Mouse (Mus musculus): ENCODE results near the gene Gm10964.
A peak's percentile ranks its signal among the peaks of the same experiment; 100 is the strongest.

The Gm10964 gene

GRCm38 (mm10) chr3:103734696-103735519, 4.3 kb upstream of the Gm10964 start:
- peak in 1 of 2 experiments; percentile 28 for DNase-seq

GRCm38 (mm10) chr3:103735776-103736600, 3.2 kb upstream of the Gm10964 start:
- DNase-seq: peak in 1 of 2 experiments; percentile 30

- DNase-seq: peak; percentile 76 to 79
Measured at GRCm38 (mm10) chr3:103737061-103737754, 2.0 kb upstream of the Gm10964 start.

- DNase-seq: peak; percentile 97 to 99
Measured at GRCm38 (mm10) chr3:103737778-103738571, 1.2 kb upstream of the Gm10964 start, which contains the start of gene Olfml3. Gene Olfml3 (minus strand): TSS chr3:103738001.

- no peak for DNase-seq
Measured at GRCm38 (mm10) chr3:103740342-103740741, 1.2 kb downstream of the Gm10964 start.

- no peak for DNase-seq
Measured at GRCm38 (mm10) chr3:103743208-103743607, 4.0 kb downstream of the Gm10964 start.

- no peak for DNase-seq
Measured at GRCm38 (mm10) chr3:103745001-103745770, 6.0 kb downstream of the Gm10964 start.

- peak; percentile 45 to 57 for DNase-seq
Measured at GRCm38 (mm10) chr3:103746711-103747110, 7.5 kb downstream of the Gm10964 start.

GRCm38 (mm10) chr3:103751558-103751957, 12.4 kb downstream of the Gm10964 start:
- DNase-seq: no peak

GRCm38 (mm10) chr3:103755351-103755750, 16.2 kb downstream of the Gm10964 start:
- no peak for DNase-seq

GRCm38 (mm10) chr3:103756920-103757319, 17.8 kb downstream of the Gm10964 start:
- DNase-seq: no peak

GRCm38 (mm10) chr3:103758456-103758855, 19.3 kb downstream of the Gm10964 start:
- no peak for DNase-seq

GRCm38 (mm10) chr3:103759261-103759970, 20.2 kb downstream of the Gm10964 start:
- DNase-seq: no peak

- no peak for DNase-seq
Measured at GRCm38 (mm10) chr3:103766789-103767188, 27.6 kb downstream of the Gm10964 start.

- DNase-seq: peak; percentile 77 to 79
Measured at GRCm38 (mm10) chr3:103771531-103772130, 32.5 kb downstream of the Gm10964 start.

GRCm38 (mm10) chr3:103772846-103773245, 33.7 kb downstream of the Gm10964 start:
- DNase-seq: no peak

- DNase-seq: no peak
Measured at GRCm38 (mm10) chr3:103773508-103773907, 34.3 kb downstream of the Gm10964 start.

- no peak for DNase-seq
Measured at GRCm38 (mm10) chr3:103774009-103774408, 34.8 kb downstream of the Gm10964 start.

- peak; percentile 54 to 61 for DNase-seq
Measured at GRCm38 (mm10) chr3:103777940-103778339, 38.8 kb downstream of the Gm10964 start.

- DNase-seq: no peak
Measured at GRCm38 (mm10) chr3:103778660-103779059, 39.5 kb downstream of the Gm10964 start.
